Mouse (Mus musculus): ENCODE data around the gene Tekt2.

GRCm38 (mm10) chr4:126371497-126371896, 46.0 kb upstream of the Tekt2 start:
- no peak for TF ChIP-seq HCFC1 (IDR thresholded peaks at IDR 0.05; ENCODE audit: borderline replicate concordance, insufficient read depth, low read length)
- no peak for TF ChIP-seq MAFK (IDR thresholded peaks at IDR 0.05; ENCODE audit: insufficient read depth, low read depth, low read length)
- no peak for TF ChIP-seq ZC3H11A (IDR thresholded peaks at IDR 0.05; ENCODE audit: borderline replicate concordance, low read depth, low read length)
- TF ChIP-seq ZNF384 (IDR thresholded peaks at IDR 0.05; ENCODE audit: low read depth, low read length): no peak

Measured in ES-E14 (cell line).